Mouse (Mus musculus): ENCODE results near the gene Mfap2.

The Mfap2 gene

GRCm38 (mm10) chr4:141021614-141021929 is 11.4 kb downstream of the Mfap2 start:
- in situ Hi-C loops (cut with MboI, MseI), result no loop called here

GRCm38 (mm10) chr4:141024052-141024451 is 13.8 kb downstream of the Mfap2 start:
- in situ Hi-C loops (cut with MboI, MseI), result no loop called here

GRCm38 (mm10) chr4:141024992-141025391 is 14.8 kb downstream of the Mfap2 start:
- in situ Hi-C loops (cut with MboI, MseI), result no loop called here

- in situ Hi-C loops (cut with MboI, MseI), result no loop called here
These were observed 20.5 kb downstream of the Mfap2 start for GRCm38 (mm10) chr4:141030541-141031206.

GRCm38 (mm10) chr4:141031733-141032132 is 21.5 kb downstream of the Mfap2 start:
- in situ Hi-C loops (cut with MboI, MseI), result no loop called here

GRCm38 (mm10) chr4:141033606-141034549 is 23.7 kb downstream of the Mfap2 start:
- in situ Hi-C loops (cut with MboI, MseI), result no loop called here

GRCm38 (mm10) chr4:141041117-141041516 is 30.9 kb downstream of the Mfap2 start:
- in situ Hi-C loops (cut with MboI, MseI), result no loop called here

- in situ Hi-C loops (cut with MboI, MseI), result no loop called here
These were observed 34.6 kb downstream of the Mfap2 start for GRCm38 (mm10) chr4:141044816-141045215.

- in situ Hi-C loops (cut with MboI, MseI), result no loop called here
These were observed 38.7 kb downstream of the Mfap2 start for GRCm38 (mm10) chr4:141048810-141049475.

GRCm38 (mm10) chr4:141049476-141049835 is 39.2 kb downstream of the Mfap2 start:
- in situ Hi-C loops (cut with MboI, MseI), result no loop called here

- in situ Hi-C loops (cut with MboI, MseI), result no loop called here
These were observed 42.2 kb downstream of the Mfap2 start for GRCm38 (mm10) chr4:141052442-141052841.

- in situ Hi-C loops (cut with MboI, MseI), result no loop called here
These were observed 42.9 kb downstream of the Mfap2 start for GRCm38 (mm10) chr4:141053138-141053537.

- in situ Hi-C loops (cut with MboI, MseI), result no loop called here
These were observed 43.4 kb downstream of the Mfap2 start for GRCm38 (mm10) chr4:141053568-141054161.

- in situ Hi-C loops (cut with MboI, MseI), result no loop called here
These were observed 46.8 kb downstream of the Mfap2 start for GRCm38 (mm10) chr4:141056970-141057369.

- in situ Hi-C loops (cut with MboI, MseI), result no loop called here
These were observed 48.6 kb downstream of the Mfap2 start for GRCm38 (mm10) chr4:141058835-141059234.

- in situ Hi-C loops (cut with MboI, MseI), result loop anchor here (5.0 kb wide), 1 partner anchor 78 kb away; no protein-coding TSS in a partner anchor
These were observed 49.6 kb downstream of the Mfap2 start for GRCm38 (mm10) chr4:141059616-141060425.

GRCm38 (mm10) chr4:141060426-141061301 is 50.4 kb downstream of the Mfap2 start, which contains the start of gene Crocc:
TSS of gene Crocc (minus strand) at chr4:141060550.
- in situ Hi-C loops (cut with MboI, MseI), result loop anchor here (5.0 kb wide), 1 partner anchor 78 kb away; no protein-coding TSS in a partner anchor

GRCm38 (mm10) chr4:141064104-141064659 is 54.0 kb downstream of the Mfap2 start:
- in situ Hi-C loops (cut with MboI, MseI), result loop anchor here (5.0 kb wide), 1 partner anchor 82 kb away; no protein-coding TSS in a partner anchor

- in situ Hi-C loops (cut with MboI, MseI), result no loop called here
These were observed 54.9 kb downstream of the Mfap2 start for GRCm38 (mm10) chr4:141065123-141065522.
